Mouse (Mus musculus) lung, adult 2 months (tissue): Measurements from ENCODE around the gene Hspa12b.

ENCODE experiments used
- CTCF ChIP-seq: fragments of 200-500 bp; IDR thresholded peaks from 2 replicates; pipeline ENCODE4 v1.5.1; 2011; ENCODE audit warnings: mild to moderate bottlenecking, low read length, control low read depth; ENCODE audit not compliant: insufficient read depth
- POLR2A ChIP-seq: fragments of 200-500 bp; IDR thresholded peaks from 2 replicates; pipeline ENCODE4 v1.6.1; 2011; ENCODE audit warnings: low read depth, mild to moderate bottlenecking, control low read depth, low read length, borderline replicate concordance; ENCODE audit errors: extremely low read depth

DNA sequence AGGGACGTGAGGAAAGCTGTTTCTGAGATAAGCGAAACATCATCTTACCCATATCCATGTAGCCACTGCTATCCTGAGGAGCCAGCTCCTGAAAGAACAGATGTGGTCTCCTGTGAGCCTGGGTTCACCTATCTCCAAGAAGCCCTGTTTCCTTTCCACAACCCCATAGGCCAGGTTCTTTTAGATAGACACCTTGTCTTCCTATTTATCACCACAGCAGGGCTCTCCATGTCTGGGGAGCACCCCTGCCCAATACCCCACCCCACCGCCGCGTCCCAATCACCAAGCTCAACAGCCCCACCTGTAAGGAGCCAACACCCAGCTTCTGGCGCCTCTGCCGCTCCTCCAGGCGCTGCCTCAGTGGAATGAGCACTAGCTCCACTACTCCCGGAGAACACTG, 45.2 kb downstream of the Hspa12b start:
- no peak for TF ChIP-seq POLR2A
- no peak for TF ChIP-seq CTCF
